Mouse (Mus musculus) MEL-GATA-1-ER (cell line): Measurements from ENCODE around the gene Duoxa1.
A peak's percentile ranks its signal among the peaks of the same experiment; 100 is the strongest.
"Not testable (repeated sequence)": the region's sequence is repeated elsewhere in the genome, so short reads cannot be mapped to it uniquely, and the experiment has no call there.

ENCODE experiments used
- DNase-seq: peaks from one replicate; pipeline ENCODE4 v3.0.0-alpha.2; 2012; ENCODE audit warnings: low read depth; ENCODE audit errors: extremely low read depth

Duoxa1 gene

GRCm38 (mm10) chr2:122330317-122330716 is 16.8 kb upstream of the Duoxa1 start:
- DNase-seq: not testable (repeated sequence)

DNA sequence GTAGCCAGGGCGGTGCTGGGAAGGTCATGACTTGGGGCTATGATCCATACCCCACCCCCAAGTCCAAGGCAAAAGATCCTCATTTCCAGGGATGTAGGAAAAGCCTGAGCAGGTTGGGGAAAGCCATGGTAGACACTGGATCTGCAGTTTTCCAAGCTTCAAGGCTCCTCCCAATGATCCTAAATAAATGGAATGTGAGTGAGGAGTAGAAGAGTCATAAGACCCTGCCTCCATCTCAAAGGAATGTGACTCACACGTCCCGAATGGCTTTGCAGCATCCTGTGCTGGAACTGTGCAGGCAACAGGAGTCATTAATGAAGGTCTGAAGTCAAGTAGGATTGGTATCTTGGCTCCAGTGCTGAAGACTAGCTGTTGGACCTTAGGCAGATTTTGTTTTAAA is 14.5 kb upstream of the Duoxa1 start:
- DNase-seq: no peak

DNA sequence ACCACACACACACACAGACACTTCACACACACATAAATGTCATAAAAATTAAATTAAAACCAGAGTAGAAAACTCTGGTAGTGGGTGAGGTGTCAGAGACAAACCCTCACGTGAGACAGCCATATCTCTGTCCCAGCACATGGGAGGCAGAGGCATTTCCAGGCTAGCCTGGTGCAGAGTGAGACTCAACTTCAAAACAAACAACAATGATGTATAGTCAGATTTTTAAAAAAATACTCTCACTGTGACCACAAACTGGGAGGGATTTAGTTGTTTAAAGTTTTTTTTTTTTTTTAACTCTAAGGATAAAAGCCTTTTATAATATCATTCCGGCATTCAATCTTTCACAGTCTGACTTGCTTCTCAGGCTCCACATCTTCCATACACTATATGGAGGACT is 11.8 kb upstream of the Duoxa1 start:
- DNase-seq: no peak

GRCm38 (mm10) chr2:122324586-122324985 is 11.1 kb upstream of the Duoxa1 start:
- DNase-seq: no peak

DNA sequence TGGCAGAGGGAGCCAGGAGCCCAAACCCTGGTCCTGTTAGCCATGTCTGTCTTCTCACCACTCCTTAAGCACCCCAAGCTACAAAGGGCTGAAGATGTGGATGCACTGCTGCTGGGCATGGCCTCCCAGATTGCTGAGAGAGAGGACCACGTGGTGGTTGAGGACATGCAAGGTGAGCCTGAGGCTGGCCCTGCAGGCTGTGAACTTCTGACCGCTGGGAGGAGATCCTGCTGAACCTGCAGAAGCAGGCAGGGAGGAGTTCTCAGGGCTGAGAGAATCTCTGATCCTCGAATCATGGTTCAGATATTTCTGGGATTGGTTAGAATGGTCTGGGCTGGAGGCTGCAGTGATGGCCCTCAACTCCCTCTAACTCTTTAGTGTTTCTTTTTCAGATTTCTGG is 10.4 kb upstream of the Duoxa1 start:
- no peak for DNase-seq

DNA sequence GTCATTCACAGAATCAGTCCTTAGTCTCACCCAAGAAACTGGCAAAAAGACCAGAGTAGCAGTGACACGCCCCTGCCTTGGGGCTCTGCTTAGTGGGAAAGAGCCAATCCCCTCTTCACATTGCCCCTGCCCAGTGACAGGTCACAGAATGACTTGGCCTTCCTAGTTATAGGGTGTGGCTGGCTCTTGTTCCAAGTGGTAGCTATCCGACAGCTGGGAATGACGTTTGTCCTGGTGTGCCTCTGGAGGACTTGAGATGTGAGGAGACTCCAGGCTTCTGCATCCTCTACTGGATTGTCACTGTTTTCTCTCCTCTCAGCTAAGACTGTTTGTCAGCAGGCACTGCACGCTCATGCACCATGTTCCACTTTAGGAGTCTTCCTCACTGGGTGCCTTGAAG is 3.9 kb upstream of the Duoxa1 start:
- no peak for DNase-seq

DNA sequence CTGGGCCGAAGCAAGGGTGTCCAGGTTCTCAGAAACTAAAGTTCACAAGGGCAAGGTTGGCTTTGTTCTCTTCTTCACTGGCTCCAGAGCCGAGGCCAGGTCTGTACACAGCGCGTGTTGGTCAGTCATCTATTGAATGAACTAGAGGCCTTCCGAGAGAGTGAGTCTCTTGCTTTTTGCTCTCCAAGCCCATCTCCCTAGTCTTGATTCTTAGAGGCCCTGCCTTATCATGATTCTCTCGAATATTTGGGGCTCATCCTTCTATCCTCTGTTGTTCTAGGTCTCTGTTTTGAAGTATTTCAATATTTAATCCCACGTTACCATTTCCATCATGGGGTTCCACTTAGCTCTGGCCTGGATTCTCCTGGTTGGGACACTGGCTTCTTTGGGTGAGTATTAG is 1.8 kb upstream of the Duoxa1 start, which contains the start of gene Duox1:
Gene Duox1 (plus strand): TSS at position 301 of the 400 bp plus-strand sequence.
- no peak for DNase-seq

DNA sequence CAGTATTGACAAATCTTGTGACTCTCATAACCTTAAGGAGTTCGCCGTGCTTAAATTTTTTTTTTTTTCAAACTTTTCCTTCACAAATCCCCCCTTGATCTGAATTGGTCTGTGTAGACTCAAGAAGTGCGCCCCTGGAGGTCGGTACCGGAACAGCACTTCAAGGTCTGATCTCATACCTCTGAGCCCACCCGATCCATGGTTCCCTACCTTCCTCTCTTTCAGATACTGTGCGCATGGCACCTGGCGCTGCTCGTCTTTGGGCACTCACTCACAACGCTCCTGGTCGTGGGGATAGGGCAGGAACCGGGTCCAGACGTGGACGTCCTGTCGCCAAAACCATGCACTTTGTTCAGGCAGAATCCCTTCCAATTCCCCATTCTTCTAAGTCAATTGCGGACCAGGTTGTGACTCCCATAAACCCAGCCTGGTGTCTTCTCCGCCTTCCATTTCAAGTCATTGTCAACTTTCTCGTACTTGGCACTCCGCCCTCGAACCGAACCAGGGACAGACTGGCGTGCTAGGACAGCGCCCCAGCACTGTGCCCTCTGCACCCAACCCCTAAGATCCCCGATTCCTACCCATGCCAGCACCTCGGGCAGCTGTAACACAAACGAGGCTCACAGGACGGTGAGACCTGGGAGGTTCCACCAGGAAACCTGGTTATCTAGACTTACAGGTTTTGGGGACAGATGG is 660 bp downstream of the Duoxa1 start:
- peak; percentile 27 for DNase-seq

GRCm38 (mm10) chr2:122311561-122311960 is 2.0 kb downstream of the Duoxa1 start:
- no peak for DNase-seq

GRCm38 (mm10) chr2:122309647-122310046 is 3.9 kb downstream of the Duoxa1 start:
- DNase-seq: no peak

DNA sequence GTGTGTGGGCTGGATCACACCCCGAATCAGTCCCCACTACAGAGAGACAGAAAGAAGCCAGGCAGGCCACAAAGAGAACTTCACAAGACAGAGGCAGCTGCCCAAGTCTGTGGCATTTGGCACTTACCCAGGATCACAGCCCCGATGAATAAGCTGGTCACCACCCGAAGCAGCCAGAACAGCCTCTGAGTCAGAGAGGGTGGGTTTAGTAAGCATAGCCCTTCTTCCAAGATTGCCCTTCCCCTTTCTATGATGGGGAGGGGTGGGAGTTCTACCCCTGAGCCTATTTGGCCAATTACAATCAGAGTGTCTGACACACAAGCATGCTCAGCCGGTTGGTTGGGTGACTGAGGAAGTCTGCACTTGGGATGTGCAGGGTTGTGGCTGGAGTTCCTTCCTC is 7.3 kb downstream of the Duoxa1 start:
- no peak for DNase-seq

DNA sequence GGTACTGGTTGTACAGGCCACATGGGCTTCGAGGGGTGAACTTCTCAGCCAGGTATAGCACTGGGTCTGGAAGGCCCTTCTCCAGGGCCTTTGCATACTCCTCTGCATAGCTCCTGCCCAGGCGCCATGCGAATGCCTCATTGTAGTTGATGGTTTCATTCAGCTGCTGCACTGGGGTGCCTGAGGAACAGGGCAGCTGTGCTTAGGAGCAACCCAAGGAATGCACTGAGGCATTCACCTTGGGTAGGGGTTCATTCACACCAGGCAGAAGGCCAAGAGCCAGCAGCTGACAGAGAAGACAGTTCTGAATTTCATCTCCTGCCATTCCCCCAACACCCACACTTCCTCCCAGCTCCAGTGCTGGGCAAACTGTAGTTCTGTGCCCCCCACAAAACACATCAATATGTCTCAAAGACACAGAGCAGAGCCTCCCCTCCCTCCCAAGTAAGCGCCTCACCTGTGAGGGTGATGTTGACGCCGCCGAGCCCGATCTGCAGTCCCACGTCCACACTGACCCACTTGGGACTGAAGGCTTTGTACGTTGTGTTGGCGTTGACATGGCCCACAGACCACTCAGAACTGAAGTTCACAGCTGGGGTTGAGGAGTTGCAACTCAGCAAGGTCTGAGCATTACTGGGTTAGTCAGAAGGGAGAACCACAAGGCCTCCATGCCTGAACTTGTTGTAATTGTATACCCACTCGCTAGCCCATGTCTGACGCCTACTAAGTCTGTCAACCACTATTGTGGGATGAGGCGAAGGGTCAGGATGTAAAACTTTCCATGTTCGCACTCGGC is 8.2 kb downstream of the Duoxa1 start:
- no peak for DNase-seq

DNA sequence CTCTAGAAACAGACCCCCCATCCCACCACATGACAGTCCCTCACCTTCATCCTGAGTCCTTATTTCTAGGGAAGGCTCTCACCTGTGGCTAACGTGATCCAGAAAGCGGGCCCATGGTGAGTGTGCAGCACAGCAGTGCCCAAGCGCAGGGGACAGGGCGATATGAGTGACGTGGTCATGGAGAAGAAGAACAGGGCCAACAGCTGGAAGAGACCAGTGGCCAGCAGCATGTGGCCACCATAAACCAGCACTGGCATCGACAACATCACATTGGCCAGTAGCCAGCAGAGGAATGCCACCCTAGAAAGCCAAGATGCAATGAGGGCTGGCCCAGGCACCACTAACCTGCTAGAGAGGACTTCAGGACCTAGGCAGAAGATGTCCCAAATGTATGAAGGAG is 9.0 kb downstream of the Duoxa1 start:
- no peak for DNase-seq

GRCm38 (mm10) chr2:122302574-122303241 is 10.8 kb downstream of the Duoxa1 start:
- DNase-seq: peak; percentile 73

GRCm38 (mm10) chr2:122301921-122302573 is 11.5 kb downstream of the Duoxa1 start:
- no peak for DNase-seq

DNA sequence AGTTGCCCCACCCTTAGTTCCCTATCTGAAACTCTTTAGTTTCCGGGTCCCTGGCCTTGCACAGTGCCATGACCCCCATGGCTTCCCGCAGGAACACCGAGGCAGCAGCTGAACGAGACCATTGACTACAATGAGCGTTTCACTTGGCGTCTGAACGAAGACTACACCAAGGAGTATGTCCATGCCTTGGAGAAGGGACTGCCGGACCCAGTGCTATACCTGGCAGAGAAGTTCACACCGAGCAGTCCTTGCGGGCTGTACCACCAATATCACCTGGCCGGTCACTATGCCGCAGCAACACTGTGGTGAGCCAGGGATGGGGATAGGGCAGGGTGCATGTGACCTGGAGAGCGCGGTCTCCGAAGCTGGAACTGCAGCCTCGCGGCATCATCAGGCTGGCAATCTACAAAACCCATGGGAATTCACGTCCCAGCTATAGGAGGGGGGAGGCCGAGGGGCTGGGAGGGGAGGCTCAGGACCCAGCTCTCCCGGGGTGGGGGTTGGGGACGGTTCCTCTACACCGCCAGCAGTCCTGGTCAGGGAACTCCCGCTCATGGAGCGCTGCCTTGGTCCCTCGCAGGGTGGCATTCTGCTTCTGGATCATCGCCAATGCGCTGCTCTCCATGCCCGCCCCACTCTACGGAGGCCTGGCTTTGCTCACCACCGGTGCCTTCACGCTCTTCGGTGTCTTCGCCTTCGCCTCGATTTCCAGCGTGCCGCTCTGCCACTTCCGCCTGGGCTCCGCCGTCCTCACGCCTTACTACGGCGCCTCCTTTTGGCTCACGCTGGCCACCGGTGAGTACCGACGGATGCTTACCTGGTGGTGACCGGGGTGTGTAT is 12.2 kb downstream of the Duoxa1 start:
- DNase-seq: no peak

GRCm38 (mm10) chr2:122300656-122301020 is 12.9 kb downstream of the Duoxa1 start:
- DNase-seq: no peak

GRCm38 (mm10) chr2:122299911-122300655 is 13.4 kb downstream of the Duoxa1 start:
- no peak for DNase-seq

DNA sequence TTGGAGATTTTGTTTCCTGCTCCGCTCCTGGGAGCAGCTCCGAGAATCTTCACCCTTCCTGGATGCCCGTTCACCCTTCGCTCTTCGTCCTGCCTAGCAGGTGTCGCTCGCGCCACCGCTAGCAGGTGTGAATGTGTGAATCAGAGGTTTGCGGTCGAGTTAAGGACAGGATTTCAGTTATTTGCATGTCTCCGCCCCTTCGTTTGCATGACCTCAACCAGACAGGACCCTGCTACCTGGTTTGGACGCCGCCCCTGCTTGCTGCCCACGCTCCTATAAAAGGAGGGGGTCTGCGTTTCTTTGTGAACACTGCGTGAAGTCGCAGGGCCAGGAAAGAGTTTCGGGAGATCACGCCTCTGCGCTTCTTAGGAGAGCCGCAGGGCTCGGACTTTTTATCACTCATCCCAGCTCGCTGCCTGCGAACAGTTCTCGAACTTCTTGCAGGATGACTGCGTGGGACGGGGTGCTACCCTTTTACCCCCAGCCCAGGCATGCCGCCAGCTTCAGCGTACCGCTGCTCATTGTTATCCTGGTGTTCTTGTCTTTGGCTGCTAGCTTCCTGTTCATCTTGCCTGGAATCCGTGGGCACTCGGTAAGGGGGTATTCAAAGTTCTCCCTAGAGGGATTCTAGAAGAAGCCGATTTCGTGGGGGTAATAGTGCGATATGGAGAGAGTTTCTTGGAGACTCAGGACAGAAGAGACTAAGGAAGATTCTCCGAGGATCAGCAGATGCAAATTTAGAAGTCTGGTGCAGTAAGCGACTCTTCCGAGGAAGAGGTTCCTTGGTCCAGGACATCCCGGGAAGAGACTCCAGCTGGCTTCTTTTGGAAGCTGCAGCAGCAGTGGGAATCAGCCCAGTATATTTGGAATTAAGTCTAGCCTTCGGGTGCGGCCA is 14.7 kb downstream of the Duoxa1 start, which contains the start of gene Duoxa2:
Gene Duoxa2 (plus strand): TSS at position 305 of the 895 bp plus-strand sequence.
- DNase-seq: no peak
